Mouse (Mus musculus) heart, postnatal 14 days (tissue): ENCODE measurements around the gene Acbd6. TPM values are rescaled to one million over a fixed set of nuclear protein-coding genes. Genes with fewer than 3 reads are reported as not detected.

Experiments
- DNase-seq, 2 experiments: peaks; one replicate each; pipeline ENCODE4 v3.0.0; 2021 to 2022
- intact Hi-C: fragments of 180-260 bp; cut with DNase I; formaldehyde crosslinking; loops from one replicate; pipeline ENCODE4 v1.15.1; 2025
- total RNA-seq, 2 experiments: library from RNA; stranded (reverse); gene quantifications; 2 replicates each; pipeline ENCODE4 v1.2.3; 2021

The Acbd6 gene
- total RNA-seq, 2 experiments from 2014 or later: 46.4 to 50.3 TPM

DNA sequence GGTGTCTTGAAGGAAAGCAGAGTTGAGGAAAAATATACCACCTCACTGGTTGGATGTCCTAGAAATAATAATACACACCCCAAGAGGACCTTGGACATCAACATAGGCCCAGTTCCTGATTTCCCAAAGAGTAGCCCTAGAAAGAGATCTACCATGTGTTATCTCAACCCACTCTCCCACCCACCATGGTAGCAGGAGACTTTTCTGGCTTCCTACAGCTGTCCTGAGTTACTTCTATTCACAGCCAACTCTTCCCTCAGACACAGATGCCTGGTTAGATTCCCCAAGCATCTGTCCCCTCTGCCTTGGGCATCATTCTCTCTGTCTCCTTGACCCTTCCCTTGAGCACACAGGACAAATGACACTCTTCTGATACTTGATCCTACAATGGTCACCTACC is 157.4 kb downstream of the Acbd6 start:
- intact Hi-C loops: no loop called here
- no peak for DNase-seq

DNA sequence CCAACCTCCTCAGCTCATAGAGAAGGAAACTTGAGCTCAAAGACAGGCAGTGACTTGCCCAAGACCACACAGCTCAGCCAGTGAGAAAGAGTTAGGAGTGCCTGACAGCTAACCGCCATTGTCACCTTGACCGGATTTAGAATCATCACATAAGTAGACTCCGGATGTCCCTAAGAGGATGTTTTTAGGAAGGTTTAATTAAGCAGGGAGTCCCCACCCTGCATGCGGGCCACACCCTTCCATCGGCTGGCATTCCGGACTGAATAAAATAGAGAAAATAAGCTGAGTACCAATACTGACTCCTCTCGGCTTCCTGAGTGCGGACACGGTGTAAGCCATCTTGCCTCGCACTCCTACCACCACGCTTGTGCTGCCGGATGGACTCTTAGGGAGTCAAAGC is 159.4 kb downstream of the Acbd6 start:
- intact Hi-C loops: no loop called here

DNA sequence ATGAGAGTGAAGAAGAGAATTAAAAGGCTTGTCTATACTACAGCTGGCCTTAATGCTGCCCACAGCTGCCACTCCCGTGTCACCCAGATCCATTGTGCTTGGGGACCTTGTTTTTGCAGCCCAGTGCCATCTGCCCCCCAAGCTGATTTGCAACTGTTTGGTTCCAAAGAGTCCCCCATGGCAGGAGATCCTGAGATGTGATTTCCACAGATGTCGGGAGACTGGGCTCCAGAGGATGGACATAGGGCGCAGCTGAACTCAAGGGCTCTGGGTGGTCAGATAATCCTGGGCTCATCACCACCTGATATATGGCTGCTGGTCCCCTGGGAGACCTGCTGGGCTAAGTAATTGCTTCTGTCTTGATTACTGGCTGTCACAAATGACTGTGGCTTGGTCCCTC is 160.9 kb downstream of the Acbd6 start:
- intact Hi-C loops: no loop called here
- DNase-seq: no peak

More for the DNA sequence above, 159.4 kb downstream of the Acbd6 start:
- DNase-seq: no peak

DNA sequence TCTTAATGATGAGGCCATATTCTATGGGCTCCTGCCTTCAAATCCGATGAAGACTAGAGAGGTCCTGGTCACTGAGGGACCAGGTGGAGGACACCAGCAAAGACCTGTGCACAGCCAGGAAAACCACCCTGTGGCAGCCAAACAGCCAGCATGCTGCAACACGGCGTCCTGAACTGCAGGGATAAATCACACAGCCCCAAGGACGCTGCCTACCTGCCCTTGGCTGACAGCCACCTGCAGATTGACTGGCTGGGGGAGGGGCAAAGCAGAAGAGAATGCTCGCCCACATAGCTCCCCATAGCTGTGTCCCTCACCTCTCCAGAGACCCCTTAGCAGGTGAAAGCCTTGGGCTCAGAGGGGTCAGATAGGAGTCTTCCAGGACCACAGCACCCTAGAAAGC is 162.1 kb downstream of the Acbd6 start:
- DNase-seq: no peak
- intact Hi-C loops: no loop called here

DNA sequence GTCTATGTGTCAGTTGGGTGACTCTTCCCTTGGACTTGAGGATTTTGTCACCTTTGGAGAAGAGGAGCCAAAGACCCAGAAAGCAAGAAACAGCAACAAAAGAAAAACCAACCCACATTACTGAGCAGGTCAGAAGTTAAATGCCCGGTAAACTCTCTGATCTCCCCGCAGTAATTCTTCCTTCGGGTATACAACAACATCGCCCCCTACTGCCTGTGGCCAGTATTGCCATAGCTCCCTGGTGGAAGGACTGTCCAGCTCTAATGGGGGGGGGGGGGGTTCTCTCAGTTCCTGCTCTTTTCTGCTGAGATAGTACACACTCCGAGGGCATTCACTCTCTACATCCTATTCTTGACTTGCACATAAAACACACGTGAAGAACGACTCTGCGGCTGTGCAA is 163.5 kb downstream of the Acbd6 start:
- intact Hi-C loops: no loop called here
- peak in 1 of 2 experiments; percentile 49 for DNase-seq

DNA sequence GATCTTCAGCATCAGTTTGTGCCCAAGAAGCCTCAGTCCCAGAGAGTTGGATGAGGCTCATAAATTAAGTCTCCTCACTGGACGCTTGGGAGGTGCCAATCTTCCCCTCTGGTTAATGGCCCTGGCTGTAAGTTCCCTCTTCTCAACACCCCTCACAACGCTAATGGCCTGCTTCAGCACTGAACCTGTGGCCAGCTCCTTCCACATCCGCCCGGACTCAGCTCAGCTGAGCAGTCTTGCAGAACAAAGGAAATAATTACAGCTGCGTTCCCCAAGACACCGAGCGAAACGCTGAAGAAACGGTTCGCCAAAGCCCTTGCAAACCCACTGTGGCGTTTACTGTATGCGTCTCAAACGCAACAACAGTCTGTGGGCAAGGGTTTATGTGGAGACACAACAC is 164.3 kb downstream of the Acbd6 start:
- intact Hi-C loops: loop anchor here (1.0 kb wide), 1 partner anchor 147 kb away; no protein-coding TSS in a partner anchor
- DNase-seq: peak; percentile 37 to 66

DNA sequence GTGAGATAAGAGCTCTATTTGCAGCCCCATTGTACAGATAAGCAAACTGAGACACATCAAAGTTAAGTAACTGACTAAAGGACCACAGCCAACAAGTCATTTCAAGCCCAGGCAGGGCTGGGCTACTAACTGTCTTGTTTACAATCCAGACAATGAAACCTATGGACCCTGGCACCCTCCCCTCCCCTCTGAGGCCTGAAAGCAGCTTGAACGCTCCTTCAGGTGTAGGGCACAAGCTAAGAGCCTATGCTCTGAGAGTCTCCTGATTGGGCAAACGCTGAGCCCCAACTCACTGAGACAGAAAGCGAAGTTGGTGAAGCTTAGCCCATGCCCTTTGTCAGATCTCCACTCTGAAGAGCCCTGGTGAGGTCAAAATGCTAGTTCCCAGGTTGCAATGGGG is 166.4 kb downstream of the Acbd6 start:
- no peak for DNase-seq
- intact Hi-C loops: no loop called here

DNA sequence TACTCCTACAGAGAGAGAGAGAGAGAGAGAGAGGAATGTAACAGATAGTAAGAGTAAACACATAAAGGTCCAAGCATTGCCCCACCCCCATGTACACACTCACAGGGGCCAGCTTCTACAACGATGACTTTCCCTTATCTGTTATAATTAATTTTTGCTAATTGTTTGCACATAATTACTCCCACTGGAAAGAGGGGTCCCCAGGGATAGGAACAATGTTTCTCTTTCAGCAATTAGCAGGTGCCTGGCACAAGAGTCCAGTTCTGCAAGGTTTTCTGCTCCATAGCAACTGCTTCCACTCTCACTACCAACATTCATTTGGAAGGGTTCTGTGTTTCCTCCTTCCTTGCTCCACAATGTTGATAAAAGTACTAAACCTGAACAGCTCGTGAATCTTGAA is 168.0 kb downstream of the Acbd6 start:
- no peak for DNase-seq
- intact Hi-C loops: no loop called here

DNA sequence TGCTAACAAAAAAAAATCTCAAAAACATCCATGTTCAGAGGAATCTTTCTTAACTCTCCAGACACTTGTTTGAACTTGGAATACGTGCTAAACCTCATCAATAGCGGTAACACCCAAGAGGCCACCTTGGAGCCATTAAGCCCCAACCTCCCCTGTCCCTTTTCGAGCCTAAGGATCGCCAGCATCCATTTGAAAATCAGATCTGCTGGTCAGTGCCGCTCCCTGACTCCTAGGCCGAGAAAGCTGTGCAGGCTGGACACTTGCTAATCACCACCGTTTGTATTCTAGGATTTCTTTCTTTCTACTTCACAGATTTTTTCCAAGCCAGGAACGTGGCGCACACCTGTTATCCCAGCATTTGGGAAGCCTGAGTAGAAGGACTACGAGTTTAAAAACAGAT is 169.9 kb downstream of the Acbd6 start:
- intact Hi-C loops: no loop called here
- no peak for DNase-seq

DNA sequence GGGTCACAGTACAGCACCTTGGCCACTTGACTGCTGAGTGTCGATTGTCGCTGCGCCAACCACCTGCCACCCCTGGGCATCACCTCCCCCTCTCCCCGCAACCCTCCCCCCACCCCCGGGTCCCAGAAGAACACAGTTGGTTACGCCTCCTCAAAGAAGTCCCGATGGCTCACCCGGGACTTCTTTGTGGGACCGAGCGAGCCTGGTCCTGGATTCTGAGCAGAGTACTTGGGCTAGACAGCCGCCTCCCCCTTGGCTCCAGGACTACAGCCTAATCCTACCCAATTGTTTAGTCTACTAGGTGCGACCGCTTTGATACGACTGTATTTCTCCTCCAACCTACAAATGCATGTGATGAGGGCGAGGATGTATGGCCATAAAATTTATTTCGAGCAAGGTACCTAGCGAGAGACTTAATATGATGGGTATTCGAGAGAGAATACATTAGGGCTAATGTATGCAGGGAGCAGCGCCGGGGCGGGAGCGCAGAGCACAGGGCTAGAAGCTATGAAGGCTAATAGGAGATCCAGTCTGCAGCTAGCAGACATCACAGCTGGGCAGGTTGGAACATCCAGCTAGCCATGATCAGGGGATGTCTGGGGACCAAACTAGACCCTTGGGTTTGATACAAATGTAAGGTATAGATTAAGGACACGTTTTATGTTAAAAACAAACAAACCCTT is 171.3 kb downstream of the Acbd6 start:
- intact Hi-C loops: no loop called here
- DNase-seq: no peak

DNA sequence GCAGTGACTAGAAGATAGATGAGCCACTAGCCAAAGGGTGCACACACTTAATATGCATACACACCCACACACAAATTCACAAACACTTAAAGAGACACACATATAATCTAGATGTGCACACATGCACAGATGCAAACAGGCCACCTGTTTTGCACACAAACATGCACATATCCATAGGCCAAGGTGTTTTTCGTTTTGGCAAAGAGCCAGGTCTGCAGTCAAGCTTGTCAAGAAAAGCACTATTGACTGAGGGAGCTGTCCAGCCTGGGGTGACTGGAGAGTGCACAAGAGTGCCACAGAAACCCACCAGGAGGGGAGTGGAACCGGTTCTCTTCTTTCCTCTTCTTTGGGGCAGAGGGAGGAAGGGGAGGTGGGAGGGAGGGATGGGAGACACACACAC is 173.2 kb downstream of the Acbd6 start:
- DNase-seq: no peak
- intact Hi-C loops: no loop called here

DNA sequence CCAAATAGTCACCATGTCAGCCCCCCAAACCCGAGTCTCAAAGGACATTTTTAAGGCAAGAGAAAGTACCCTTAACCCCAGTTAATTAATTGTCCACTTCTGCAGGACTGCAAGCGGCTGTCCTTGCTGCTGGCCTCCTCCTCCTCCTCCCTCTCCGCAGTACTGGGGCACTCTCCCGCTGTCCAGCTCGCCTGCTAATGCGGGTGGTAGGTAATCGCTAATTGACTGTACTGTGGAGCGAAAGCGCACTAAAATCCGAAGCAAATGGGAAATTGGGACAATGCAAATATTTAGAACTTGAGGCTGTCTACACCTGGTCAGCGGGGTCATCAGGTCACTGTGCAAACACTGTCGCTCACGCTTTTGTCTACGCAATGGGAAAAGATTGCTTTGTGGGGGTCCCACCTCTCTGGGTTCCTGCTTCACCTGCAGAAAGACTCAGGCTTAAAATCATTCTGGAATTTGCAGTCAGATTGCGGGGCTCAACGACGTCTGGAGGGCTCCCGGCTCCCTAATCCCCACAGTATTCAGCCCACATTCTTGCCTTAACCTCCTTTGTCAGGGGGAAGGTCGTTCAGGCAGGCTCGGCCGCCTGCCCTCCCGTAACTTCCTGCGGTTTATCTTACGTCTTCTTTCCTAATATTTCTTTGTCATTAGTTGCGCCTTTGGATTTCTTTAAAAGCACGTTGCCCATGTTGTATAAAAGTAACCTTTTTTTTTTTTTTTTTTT is 178.3 kb downstream of the Acbd6 start:
- intact Hi-C loops: no loop called here
- no peak for DNase-seq

DNA sequence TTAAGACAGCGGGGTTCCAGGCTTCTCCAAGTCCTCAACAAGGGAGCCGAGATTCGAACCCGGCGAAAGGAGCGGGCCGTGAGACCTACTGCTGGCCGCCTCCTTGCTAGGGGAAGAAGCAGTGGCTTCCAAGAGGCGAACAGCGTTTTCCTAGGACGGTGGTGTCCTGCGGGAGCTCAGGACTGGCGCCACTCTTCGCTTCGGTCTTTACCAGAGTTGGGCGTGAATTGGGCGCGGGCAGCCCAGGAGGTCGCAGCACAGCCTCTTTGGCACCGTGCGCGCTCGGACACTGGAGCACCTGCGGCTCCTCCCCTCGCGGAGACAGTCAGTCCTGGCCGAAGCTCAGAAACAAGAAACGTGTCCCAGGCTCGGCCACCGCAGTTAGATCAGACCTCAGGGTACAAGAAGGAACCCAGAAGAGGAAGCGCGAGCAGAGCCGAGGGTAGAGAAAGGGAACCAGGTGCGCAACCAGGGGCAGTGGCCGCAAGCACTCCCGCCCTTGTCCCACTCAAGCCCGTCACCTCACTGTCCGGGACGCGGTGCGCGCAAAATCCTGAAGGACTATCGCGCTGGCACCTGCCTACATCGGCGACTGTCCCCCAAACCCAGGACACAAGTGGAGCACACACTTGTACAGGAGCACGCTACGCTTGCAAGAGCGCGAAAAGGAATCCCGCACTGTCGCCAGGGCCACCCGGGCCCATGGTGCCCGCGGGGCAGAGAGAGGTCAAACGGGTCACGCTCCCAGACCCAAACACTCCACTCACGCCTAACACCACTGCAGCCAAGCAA is 179.3 kb downstream of the Acbd6 start:
- no peak for DNase-seq
- intact Hi-C loops: no loop called here

DNA sequence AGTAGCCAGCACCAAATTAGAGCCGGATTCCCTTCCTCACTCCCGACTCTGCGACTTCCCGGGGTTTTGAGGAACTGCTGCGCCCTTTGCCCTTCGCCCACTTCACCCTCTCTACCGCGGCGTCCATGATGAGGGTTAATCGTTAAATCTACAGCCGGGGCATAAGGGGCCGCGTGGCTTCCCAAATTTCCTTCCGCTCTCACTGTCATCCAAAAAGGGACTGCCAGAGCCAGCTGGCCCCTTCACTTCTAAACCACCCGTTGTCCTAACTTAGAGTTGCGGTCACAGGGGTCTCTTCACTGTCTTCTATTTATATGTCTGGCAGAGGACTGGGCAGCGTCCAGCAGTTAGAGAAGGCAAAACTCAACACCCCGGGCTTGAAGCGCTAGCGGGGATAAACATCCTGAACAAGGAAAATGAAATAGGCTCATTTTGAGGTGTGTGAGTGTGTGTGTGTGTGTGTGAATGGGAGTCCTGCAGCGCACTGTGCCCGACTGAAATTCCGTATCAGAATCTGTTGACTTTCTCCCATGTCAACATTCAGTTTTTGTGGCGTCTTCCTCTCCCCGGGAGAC is 180.0 kb downstream of the Acbd6 start:
- intact Hi-C loops: no loop called here
- DNase-seq: no peak

Other genes starting within 250 kb of the Acbd6 start
- gene Xpr1, start 140.7 kb upstream of the Acbd6 start, total RNA-seq: 10 to 100 TPM; 31.0 to 34.2 TPM
- not detected for gene Lhx4, start 193.6 kb downstream of the Acbd6 start, total RNA-seq